12 mouse cellular contexts compared by ENCODE assay signal in the genomic region with DNA sequence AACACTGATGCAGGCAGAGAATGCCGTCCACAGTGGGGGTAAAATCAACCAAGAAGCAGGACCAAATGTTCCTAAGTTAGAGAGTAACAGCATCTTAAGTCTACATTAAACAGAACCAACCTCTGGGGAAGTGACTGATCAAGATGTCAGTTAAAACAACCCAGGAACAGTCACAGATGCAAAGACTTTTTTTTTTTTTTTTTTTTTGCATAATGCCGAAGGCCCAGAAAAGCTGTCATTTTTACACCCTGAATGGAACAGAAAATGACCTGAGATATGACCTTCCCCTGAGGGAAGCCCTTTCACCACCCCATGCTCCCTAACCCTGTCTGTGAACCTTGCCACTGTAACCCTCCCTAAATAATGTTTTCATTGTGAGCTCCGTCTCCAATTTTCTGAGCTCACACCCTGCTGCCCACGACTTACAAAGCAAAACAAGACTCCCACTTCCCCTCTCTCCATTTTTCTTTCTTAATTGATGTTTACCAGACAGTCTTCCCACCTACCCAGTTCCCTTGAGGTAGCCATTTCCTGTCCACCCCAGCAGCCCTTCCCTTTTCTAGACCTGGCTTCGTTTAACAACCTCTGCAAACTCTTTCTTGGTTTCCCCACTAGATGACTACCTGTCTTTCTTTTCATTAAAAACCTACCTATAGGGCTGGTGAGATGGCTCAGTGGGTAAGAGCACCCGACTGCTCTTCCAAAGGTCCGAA.
"Had no signal": no experiment of that assay in that cellular context is flagged by ENCODE, and none has a peak within 500 bp of the region (broad histone marks: within the 10 kb centered on the region; RNA-seq: fewer than 3 reads in every experiment).

No protein-coding gene starts in this region.

- DNase-seq: kidney, adult 9 months; kidney, postnatal 10 days; kidney, postnatal 4 days; liver, embryonic 13.5 days; lung, adult 18-20 months; right cerebral cortex, adult 18-20 months; right cerebral cortex, postnatal 25 days; thymus, adult 18-20 months; thymus, postnatal 25 days had no signal

- H3K27me3 ChIP-seq: limb, embryonic 15.5 days; liver, embryonic 13.5 days; midbrain, embryonic 13.5 days had no signal

- H3K36me3 ChIP-seq: limb, embryonic 15.5 days; liver, embryonic 13.5 days; midbrain, embryonic 13.5 days had no signal

- H3K4me3 ChIP-seq: layer of hippocampus, adult 2 months; limb, embryonic 15.5 days; liver, embryonic 13.5 days; midbrain, embryonic 13.5 days had no signal

- H3K4me1 ChIP-seq: limb, embryonic 15.5 days; liver, embryonic 13.5 days had no signal

- H3K27ac ChIP-seq: layer of hippocampus, adult 2 months; limb, embryonic 15.5 days; liver, embryonic 13.5 days; midbrain, embryonic 13.5 days had no signal

- H3K9ac ChIP-seq: limb, embryonic 15.5 days; liver, embryonic 13.5 days; midbrain, embryonic 13.5 days had no signal

- ATAC-seq: midbrain, embryonic 13.5 days had no signal

- H3K9me3 ChIP-seq: limb, embryonic 15.5 days; liver, embryonic 13.5 days; midbrain, embryonic 13.5 days had no signal

- H3K4me2 ChIP-seq: limb, embryonic 15.5 days; liver, embryonic 13.5 days; midbrain, embryonic 13.5 days had no signal
